Mouse (Mus musculus): ENCODE measurements at regions not wholly inside any gene's neighbourhood (a gene's known extent, or its start where the extent isn't known, plus 50 kb on each side); places are given as distances from the start of the nearest gene placed in this dataset.

- TF ChIP-seq ZNF384 (IDR thresholded peaks at IDR 0.05; ENCODE audit: low read depth, low read length) (no peak), ZC3H11A (IDR thresholded peaks at IDR 0.05; ENCODE audit: borderline replicate concordance, low read depth, low read length) (no peak), MAFK (IDR thresholded peaks at IDR 0.05; ENCODE audit: insufficient read depth, low read depth, low read length) (no peak), HCFC1 (IDR thresholded peaks at IDR 0.05; ENCODE audit: borderline replicate concordance, insufficient read depth, low read length) (no peak)
Observed at GRCm38 (mm10) chr2:170216311-170216710, 68.4 kb upstream of the Zfp217 start.
